Mouse (Mus musculus) embryonic fibroblast, embryonic 13.5 days (primary cell): ENCODE results near the gene Nptn. TPM values are rescaled to one million over a fixed set of nuclear protein-coding genes. Genes with fewer than 3 reads are reported as not detected.
A peak's percentile ranks its signal among the peaks of the same experiment; 100 is the strongest.
"Not testable (repeated sequence)": the region's sequence is repeated elsewhere in the genome, so short reads cannot be mapped to it uniquely, and the experiment has no call there.

Experiments
- H3K27ac ChIP-seq: 2 replicates; pipeline ENCODE4 v1.5.1; 2012; ENCODE audit warnings: low read length, control low read depth, inconsistent platforms; ENCODE audit not compliant: insufficient read depth
- H3K4me1 ChIP-seq: 2 replicates; pipeline ENCODE4 v1.6.1; 2011; ENCODE audit warnings: low read length; ENCODE audit not compliant: control insufficient read depth, insufficient read depth
- H3K4me3 ChIP-seq: 2 replicates; pipeline ENCODE4 v1.5.1; 2011; ENCODE audit warnings: mild to moderate bottlenecking, control low read depth, low read length; ENCODE audit not compliant: insufficient read depth
- CTCF ChIP-seq: IDR thresholded peaks from 2 replicates; pipeline ENCODE4 v1.5.1; 2011; ENCODE audit warnings: mild to moderate bottlenecking, control low read depth, low read length, moderate library complexity, borderline replicate concordance; ENCODE audit not compliant: insufficient read depth
- POLR2A ChIP-seq: IDR thresholded peaks from 2 replicates; pipeline ENCODE4 v1.6.1; 2011; ENCODE audit warnings: low read depth, mild to moderate bottlenecking, control low read depth, low read length, moderate library complexity
- polyA plus RNA-seq: library from polyadenylated mRNA; stranded (reverse); fragments of >200 nt; gene quantifications from 2 replicates; pipeline ENCODE4 v1.2.4, GENCODE M21; 2011; ENCODE audit warnings: low read depth; ENCODE audit not compliant: missing spikeins, insufficient read length

Gene Nptn
- polyA plus RNA-seq, 1 experiment = 514 TPM

DNA sequence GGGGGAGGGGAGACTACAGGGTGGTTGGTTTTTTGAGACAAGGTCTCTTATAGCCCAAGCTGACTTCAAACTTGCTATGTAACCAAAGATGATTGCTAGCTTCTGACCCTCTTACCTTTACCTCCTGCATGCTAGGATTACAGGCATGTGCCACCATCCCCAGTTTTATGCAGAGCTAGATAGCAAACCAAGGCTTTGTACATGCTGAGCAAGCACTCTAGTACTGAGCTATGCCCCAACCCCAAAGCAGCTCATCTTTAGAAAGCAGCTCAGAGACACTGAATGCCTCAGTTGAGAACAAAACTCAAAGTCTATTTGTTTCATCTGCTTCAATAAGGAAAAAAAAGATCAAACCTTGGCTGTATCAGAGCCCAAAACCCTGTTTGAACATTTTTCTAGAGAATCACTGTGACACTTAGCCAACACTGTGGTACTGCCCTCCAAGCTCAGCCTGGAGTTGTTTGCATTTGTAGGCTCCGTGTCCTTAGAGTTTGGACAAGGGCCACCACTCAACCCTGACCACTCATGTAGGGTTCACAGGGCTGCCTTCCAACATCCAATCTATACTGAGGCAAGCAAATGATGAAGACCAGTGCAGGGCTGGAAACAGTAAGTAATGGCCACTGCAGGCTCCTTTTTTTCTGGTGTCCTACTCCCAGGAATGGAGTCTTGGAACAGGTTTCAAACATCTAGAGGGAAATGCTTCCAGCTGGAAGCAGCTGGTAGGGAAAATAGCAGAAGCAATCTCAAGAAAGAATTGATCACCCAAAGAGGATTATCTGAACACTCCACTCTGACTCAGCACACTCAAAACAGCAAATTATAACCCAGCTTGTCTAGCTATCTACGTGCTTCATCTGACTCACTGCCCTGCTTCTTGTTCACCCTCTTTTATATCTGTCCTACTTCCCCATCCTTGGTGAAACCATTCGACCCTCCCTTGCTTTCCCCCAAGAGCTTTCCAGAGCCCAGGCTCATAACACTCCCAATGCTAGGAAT is 24.3 kb upstream of the Nptn start:
- TF ChIP-seq POLR2A = no peak
- Histone ChIP-seq H3K4me1 (peaks cover 3% of the 10 kb centered on the region; the same call in 1 of the 2 replicates), H3K4me3 (no peak overlapping the region), H3K27ac (no peak overlapping the region)

DNA sequence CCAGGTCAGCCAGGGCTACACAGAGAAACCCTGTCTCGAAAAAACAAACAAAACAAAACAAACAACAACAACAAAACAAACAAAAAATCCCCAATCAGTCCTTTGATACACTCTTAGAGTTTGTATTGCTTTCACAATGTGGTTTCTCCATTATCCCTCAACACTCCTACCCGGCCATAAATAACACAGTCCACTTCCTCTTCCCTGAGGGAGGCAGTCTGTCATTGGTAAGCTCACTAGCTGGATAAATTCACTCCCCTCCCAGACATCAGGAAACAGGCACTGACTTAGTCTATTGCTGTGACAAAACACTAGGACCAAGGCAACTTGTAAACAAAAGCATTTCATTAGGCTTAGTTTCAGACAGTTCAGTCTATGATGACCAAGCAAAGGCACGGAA is 21.8 kb upstream of the Nptn start:
- Histone ChIP-seq H3K27ac (no peak overlapping the region), H3K4me1 (peaks cover 3% of the 10 kb centered on the region; the same call in 1 of the 2 replicates), H3K4me3 (no peak overlapping the region)
- TF ChIP-seq POLR2A = no peak
- TF ChIP-seq CTCF = no peak

DNA sequence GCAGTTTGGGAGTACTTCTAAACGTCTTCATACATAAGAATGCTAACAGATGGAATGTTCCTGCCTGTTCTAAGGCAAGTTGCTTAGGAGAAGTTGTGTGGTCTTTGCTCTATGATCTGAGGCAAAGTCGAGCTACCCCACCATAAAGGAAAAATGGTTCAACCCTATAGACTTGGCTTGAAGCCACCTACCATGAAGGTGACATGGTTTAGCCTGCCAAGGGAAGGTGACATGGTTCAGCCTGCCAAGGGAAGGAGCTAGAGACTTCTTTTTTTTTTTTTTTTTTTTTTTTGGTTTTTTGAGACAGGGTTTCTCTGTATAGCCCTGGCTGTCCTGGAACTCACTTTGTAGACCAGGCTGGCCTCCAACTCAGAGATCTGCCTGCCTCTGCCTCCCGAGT is 16.1 kb upstream of the Nptn start:
- H3K27ac ChIP-seq, H3K4me3 ChIP-seq, H3K4me1 ChIP-seq: not testable (repeated sequence)

DNA sequence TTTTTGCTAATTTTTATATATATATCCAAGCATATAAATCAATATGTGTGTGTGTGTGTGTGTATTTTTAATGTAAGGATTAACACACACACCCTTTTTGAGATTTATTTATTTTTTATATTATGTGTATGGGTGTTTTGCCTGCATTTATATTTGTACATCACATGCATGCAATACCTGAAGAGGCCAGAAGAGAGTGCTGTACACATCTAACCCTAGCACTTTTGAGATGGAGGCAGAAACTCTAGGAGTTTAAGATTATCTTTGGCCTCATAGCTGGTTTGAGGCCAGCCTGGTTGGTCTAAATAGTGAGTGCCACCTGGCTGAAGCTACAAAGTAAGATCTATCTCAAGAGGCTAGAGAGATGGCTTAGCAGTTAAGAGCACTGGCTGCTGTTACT is 14.4 kb upstream of the Nptn start:
- no peak overlapping the region for H3K27ac ChIP-seq
- no peak for TF ChIP-seq POLR2A
- TF ChIP-seq CTCF = no peak
- no peak overlapping the region for H3K4me3 ChIP-seq
- H3K4me1 ChIP-seq = no peaks in the 10 kb centered on the region

DNA sequence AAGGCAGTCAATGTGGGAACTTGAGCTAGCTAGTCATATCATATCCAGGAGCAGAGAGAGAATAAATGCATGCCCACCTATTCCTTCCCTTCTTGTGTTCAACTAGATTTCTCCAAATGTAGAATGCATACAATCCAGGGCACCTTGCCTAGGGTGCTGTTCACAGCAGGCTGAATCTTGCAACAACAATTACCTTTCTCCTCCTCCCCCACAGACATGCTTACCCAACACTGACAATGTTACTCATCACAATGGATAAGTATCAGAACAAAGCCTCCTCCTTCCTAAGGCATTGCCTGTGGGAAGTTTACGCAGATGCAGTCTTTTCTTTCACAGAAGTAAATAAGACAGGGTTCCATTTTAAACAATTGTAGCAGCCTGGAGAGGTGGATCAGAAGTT is 11.0 kb upstream of the Nptn start:
- Histone ChIP-seq H3K4me3 (no peak overlapping the region), H3K4me1 (no peaks in the 10 kb centered on the region), H3K27ac (no peak overlapping the region)
- TF ChIP-seq CTCF = no peak
- TF ChIP-seq POLR2A = no peak

DNA sequence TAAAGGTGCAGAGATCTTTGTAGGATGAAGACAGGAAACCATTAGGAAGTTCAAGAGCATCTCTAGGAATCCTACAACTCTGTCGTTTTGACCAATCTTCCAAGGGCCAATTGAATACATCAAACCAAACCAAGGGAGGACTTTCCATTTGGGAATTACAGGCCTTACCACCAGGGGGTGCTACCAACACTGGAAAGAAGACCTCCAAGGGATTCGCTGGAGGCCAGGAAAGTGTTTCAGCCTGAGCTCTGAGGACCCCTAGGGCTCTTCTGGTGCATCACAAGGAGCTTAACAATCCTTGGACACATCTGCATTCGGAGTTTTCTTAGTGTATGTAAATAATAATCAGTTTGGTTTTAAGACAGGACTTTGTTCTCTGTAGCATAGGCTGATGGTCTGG is 3.4 kb upstream of the Nptn start:
- Histone ChIP-seq H3K27ac (no peak overlapping the region), H3K4me3 (no peak overlapping the region), H3K4me1 (peaks cover 7% of the 10 kb centered on the region; the same call in 1 of the 2 replicates)
- TF ChIP-seq POLR2A (no peak), CTCF (peak; percentile 67)

DNA sequence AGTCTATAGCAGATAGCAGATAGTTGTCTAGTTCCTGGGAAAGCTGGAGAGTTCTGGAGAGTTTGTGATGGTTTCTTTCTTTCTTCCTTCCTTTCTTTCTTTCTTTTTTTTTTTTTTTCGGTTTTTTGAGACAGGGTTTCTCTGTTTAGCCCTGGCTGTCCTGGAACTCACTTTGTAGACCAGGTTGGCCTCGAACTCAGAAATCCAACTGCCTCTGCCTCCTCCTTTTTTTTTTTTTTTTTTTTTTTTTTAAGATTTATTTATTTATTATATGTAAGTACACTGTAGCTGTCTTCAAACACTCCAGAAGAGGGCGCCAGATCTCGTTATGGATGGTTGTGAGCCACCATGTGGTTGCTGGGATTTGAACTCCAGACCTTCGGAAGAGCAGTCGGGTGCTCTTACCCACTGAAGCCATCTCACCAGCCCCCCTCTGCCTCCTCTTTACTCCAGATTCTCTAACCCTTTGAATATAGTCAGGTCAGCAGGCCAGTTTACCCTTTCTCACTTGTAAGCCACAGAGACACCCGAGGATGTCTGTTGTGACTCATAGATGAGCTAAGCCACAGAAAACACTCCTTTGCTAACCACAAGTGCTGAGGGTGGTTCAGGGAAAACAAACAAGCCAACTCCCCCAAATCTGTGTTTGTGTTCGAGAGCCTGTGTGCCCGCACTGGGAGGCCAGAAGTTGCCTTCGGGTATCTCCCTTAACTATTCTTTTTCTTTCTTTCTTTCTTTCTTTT is 1.4 kb upstream of the Nptn start:
- H3K27ac ChIP-seq = peak overlapping the region; percentile 93
- H3K4me1 ChIP-seq, H3K4me3 ChIP-seq: not testable (repeated sequence)

DNA sequence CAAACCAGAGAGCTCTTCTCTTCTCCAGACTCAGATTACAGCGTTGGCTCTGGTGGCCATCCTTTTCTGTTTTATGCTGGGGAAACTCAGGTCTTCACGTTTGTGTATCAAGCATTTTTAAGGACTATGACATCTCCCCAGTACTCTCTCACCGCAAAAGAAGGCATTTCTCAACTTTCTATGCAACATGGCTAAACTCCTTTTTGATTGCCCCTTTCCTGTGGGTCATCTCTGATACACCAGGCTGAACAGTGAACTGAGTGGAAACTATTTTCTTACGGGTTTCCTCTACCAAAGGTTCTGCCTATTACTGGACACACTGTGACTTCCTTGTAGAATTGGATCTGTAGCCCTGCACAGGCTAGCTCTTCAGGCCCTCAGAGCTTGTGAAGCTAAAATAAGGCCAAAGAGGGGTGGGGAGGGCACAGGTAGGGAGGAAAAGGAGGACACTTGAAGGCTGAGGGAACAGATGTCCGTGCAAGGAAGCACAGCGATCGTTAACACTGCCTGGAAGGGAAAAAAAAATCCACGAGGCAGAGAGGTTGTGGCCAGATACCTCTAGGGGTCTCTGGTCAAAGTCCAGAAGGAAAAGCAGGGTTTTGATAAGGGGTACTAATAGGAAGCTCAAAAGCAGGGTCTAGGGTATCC is 633 bp upstream of the Nptn start:
- H3K27ac ChIP-seq = peak overlapping the region; percentile 93
- H3K4me3 ChIP-seq = peak overlapping the region; percentile 25; the same call in 1 of the 2 replicates
- no peak for TF ChIP-seq CTCF
- TF ChIP-seq POLR2A = 0 out of 2 replicates have a peak, but pooled peaks have one; percentile 13
- H3K4me1 ChIP-seq = peaks cover 10% of the 10 kb centered on the region; the same call in 1 of the 2 replicates

DNA sequence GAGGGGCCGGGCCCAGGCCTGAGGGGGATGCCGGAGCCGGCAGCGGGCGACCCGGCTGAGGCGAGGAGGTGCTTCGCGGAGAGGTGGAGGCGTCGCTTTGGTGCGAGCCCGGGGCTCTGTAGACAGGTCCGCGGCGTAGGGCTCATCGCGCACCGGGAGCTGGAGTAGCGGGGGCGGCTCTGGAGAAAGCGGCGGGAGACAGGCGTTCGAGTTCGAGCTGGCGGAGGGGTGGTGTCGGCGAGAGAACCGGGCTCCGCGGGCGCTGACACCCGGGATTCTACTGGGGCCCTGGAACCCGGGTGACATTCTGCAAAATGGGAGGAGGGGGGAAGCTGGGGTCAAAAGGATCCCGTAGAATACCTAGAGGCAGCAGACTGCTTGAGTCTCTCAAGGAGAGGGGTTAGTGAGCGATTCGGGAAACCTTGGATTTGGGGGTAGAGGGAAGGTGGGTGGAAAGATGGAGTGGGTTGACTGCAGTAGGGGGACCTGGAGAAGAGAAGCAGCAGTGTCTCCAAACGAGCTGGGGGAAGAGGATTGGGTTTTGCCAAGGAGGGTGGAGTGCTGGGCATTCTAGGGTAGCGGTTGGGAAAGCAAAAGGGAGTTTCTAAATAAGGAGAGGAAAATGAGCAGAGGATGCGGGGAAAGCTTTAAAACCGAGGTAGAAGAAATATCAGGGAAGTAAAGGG is 684 bp downstream of the Nptn start:
- Histone ChIP-seq H3K4me3 (peak overlapping the region; percentile 99), H3K27ac (peak overlapping the region; percentile 74), H3K4me1 (peaks cover 10% of the 10 kb centered on the region; the same call in 1 of the 2 replicates)
- no peak for TF ChIP-seq CTCF
- TF ChIP-seq POLR2A = no peak; the same call in 1 of the 2 replicates
